ENCODE assay signal across 13 mouse cellular contexts in the genomic region with DNA sequence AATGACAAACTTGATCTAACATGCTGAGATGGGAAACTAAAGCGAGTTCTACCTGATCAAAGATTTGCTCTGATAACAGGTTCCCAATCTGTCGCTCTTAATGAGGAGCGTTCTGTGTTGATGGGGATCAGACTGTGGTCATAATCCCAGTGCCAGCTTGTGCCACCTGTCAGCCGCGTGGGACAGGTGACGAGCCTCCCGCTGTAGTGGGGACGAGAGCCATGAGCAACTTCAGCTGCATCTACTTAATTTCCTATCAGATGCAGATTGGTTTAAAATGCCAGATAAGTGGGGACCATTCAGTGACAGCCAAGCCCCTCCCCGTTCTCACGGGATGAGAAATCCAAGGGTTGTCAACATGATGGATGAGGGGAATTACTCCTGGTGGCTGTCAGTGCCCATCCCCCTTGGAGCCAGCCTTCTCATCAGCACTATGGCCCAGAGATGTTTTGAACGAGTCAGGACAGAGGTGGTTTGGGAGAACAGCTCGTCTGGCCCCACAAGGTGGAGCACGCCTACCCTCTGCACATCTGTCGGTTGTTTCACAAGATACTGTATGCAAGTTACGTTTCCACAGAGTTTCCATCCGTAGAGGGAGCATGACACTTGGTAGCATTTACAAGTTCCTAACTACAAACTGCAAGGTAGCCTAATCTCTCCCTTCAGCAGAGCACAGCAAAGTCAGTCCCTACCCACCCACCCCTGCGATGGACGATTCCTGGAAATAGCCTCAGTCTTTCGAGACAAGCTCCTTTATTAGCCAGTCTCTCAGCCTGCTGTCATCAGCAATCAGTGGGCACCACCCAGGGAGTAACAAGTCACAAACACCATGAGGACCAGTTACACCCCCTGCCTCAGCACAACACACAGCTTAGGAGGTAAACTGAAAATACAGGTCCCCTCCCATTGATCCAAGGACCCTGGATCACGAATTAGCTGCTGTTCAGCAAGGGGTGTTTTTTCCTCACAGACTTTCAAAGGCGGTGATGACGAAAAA.
DNase-seq lines count a peak whose midpoint lies in the region; ATAC-seq and TF ChIP-seq lines count a peak whose summit lies in the region.
"Had no signal": no experiment of that assay in that cellular context is flagged by ENCODE, and none has a peak within 500 bp of the region (broad histone marks: within the 10 kb centered on the region; RNA-seq: fewer than 3 reads in every experiment).

No protein-coding gene starts in this region.

- ATAC-seq in heart, postnatal 0 days (ENCODE audit: insufficient read depth, low read depth) = no peak
- no peak for ATAC-seq in liver, embryonic 11.5 days (replicated peaks; ENCODE audit: low FRiP score)
- no peak for ATAC-seq in megakaryocyte, adult 5-6 weeks (ENCODE audit: poor library complexity, severe bottlenecking)
- ATAC-seq: inflammation-experienced regulatory T-cells, adult 6 months had no signal

- H3K27me3 ChIP-seq in heart, postnatal 0 days (ENCODE audit: control insufficient read depth, insufficient read depth, low read length) = no peaks in the 10 kb centered on the region
- no peaks in the 10 kb centered on the region for H3K27me3 ChIP-seq in liver, embryonic 11.5 days (replicated peaks; ENCODE audit: control insufficient read depth, insufficient read depth, low read length)

- no peaks in the 10 kb centered on the region for H3K36me3 ChIP-seq in heart, postnatal 0 days (replicated peaks; ENCODE audit: control insufficient read depth, insufficient read depth, low read length)
- H3K36me3 ChIP-seq in liver, embryonic 11.5 days (ENCODE audit: control insufficient read depth, insufficient read depth, low read length) = no peaks in the 10 kb centered on the region
- H3K36me3 ChIP-seq: G1E; limb, embryonic 12.5 days had no signal

- no peak for TF ChIP-seq EP300 in heart, postnatal 0 days (IDR thresholded peaks at IDR 0.05; ENCODE audit: low read depth)

- peaks cover 8% of the 10 kb centered on the region; the same call in 1 of the 2 replicates for H3K4me1 ChIP-seq in heart, postnatal 0 days (ENCODE audit: control insufficient read depth, insufficient read depth)
- no peaks in the 10 kb centered on the region for H3K4me1 ChIP-seq in liver, embryonic 11.5 days (replicated peaks; ENCODE audit: control insufficient read depth, insufficient read depth, low read length)

- TF ChIP-seq CTCF in heart, postnatal 0 days (IDR thresholded peaks at IDR 0.05; ENCODE audit: low read depth) = peak; percentile 19

- 35% methylated on average over 22 of the region's 22 CpGs for WGBS in heart, postnatal 0 days
- 52% methylated on average over 22 of the region's 22 CpGs for WGBS in liver, embryonic 11.5 days

- intact Hi-C loops in heart, postnatal 14 days (cut with DNase I) = loop anchor here (5.0 kb wide), 1 partner anchor 520 kb away; no protein-coding TSS in a partner anchor

- DNase-seq in heart, postnatal 0 days (ENCODE audit: low spot score) = no peak
- DNase-seq in heart, postnatal 14 days = no peak
- peak; percentile 26 for DNase-seq in ZHBTc4 (ENCODE audit: low read depth, low spot score)
- peak; percentile 32 for DNase-seq in embryo, embryonic 9.5 days (ENCODE audit: extremely low spot score)
- peak; percentile 62 for DNase-seq in mesoderm, embryonic 11.5 days (ENCODE audit: low read depth, low spot score)
- no peak for DNase-seq in liver, embryonic 11.5 days (ENCODE audit: low spot score)
- DNase-seq: cerebellum, adult 9-11 months; right cerebral cortex, postnatal 4 days; thymus, adult 2 months had no signal

- no peaks in the 10 kb centered on the region for H3K9me3 ChIP-seq in heart, postnatal 0 days (replicated peaks; ENCODE audit: control insufficient read depth, low read length)
- no peaks in the 10 kb centered on the region for H3K9me3 ChIP-seq in liver, embryonic 11.5 days (ENCODE audit: control insufficient read depth, low read length)
- H3K9me3 ChIP-seq: G1E; limb, embryonic 12.5 days had no signal

- no peak overlapping the region for H3K9ac ChIP-seq in heart, postnatal 0 days (replicated peaks; ENCODE audit: low read depth, low read length)
- no peak overlapping the region for H3K9ac ChIP-seq in liver, embryonic 11.5 days (ENCODE audit: low read depth, low read length)
- H3K9ac ChIP-seq: limb, embryonic 12.5 days had no signal

- H3K27ac ChIP-seq in heart, postnatal 0 days (ENCODE audit: low read depth) = no peak overlapping the region
- H3K27ac ChIP-seq in liver, embryonic 11.5 days (ENCODE audit: low read depth, low read length) = no peak overlapping the region
- H3K27ac ChIP-seq: limb, embryonic 12.5 days had no signal

- H3K4me2 ChIP-seq in heart, postnatal 0 days (ENCODE audit: low read depth, low read length) = no peak overlapping the region; the same call in 1 of the 2 replicates
- no peak overlapping the region for H3K4me2 ChIP-seq in liver, embryonic 11.5 days
- H3K4me2 ChIP-seq: limb, embryonic 12.5 days had no signal

- H3K4me3 ChIP-seq in heart, postnatal 0 days (ENCODE audit: low read depth, low read length) = no peak overlapping the region
- no peak overlapping the region for H3K4me3 ChIP-seq in liver, embryonic 11.5 days (ENCODE audit: low read depth, low read length)
- H3K4me3 ChIP-seq: limb, embryonic 12.5 days had no signal

Comparison
In these comparisons a context has a peak if more than half of its experiments do, and no peak if none do; other contexts are left out.
1. DNase-seq: peak in ZHBTc4 (single experiment), embryo, embryonic 9.5 days (single experiment) and mesoderm, embryonic 11.5 days (single experiment); none in heart, postnatal 0 days (single experiment), heart, postnatal 14 days (0 of 2) and liver, embryonic 11.5 days (single experiment).